8 mouse cellular contexts compared by ENCODE assay signal in the genomic region with DNA sequence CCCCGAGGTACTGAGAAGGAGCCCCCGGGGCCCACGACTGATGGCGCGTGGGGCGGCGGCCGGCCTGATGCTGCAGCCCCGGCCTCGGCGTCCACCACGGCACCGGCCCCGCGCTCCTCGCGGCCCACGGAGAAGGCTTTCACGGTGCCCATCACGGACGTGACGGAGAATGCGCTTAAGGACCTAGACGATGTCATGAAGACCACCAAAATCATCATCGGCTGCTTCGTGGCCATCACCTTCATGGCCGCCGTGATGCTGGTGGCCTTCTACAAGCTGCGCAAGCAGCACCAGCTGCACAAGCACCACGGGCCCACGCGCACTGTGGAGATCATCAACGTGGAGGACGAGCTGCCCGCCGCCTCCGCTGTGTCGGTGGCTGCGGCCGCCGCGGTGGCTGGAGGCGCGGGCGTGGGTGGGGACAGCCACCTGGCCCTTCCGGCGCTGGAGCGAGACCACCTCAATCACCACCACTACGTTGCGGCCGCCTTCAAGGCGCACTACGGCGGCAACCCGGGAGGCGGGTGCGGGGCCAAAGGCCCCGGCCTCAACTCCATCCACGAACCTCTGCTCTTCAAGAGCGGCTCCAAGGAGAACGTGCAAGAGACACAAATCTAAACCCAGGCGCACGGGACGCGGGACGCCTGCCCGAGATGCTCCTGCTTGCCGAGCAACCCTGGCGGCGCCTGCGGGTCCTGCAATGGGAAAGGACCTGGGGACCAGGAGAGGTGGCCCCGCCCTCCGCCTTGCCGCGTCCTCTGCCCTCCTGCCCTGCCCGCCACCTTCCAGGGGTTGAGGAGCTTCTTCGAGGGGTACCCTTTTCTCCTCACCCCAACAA. TPM values are rescaled to one million over a fixed set of nuclear protein-coding genes. Genes with fewer than 3 reads are reported as not detected.
DNase-seq lines count a peak whose midpoint lies in the region; ATAC-seq and TF ChIP-seq lines count a peak whose summit lies in the region.

No protein-coding gene starts in this region.

- H3K36me3 ChIP-seq in hindbrain, embryonic 10.5 days: peaks cover 68% of the 10 kb centered on the region
- H3K36me3 ChIP-seq in hindbrain, embryonic 14.5 days (replicated peaks; ENCODE audit: control insufficient read depth, insufficient read depth): peaks cover 67% of the 10 kb centered on the region
- H3K36me3 ChIP-seq in ES-E14 (ENCODE audit: control insufficient read depth, insufficient read depth, low read length, poor library complexity, severe bottlenecking): no peaks in the 10 kb centered on the region
- H3K36me3 ChIP-seq in limb, embryonic 13.5 days: peaks cover 8% of the 10 kb centered on the region; the same call in 1 of the 2 replicates
- H3K36me3 ChIP-seq in small intestine, adult 2 months (ENCODE audit: control insufficient read depth, insufficient read depth, low read length): no peaks in the 10 kb centered on the region

- H3K9ac ChIP-seq in hindbrain, embryonic 14.5 days: no peak overlapping the region
- H3K9ac ChIP-seq in ES-E14 (ENCODE audit: insufficient read depth, low read depth, low read length, poor library complexity, severe bottlenecking): peak overlapping the region; percentile 6; the same call in 1 of the 2 replicates
- peak overlapping the region; percentile 39; the same call in 1 of the 2 replicates for H3K9ac ChIP-seq in limb, embryonic 13.5 days

- no peak overlapping the region for H3K4me2 ChIP-seq in hindbrain, embryonic 14.5 days (replicated peaks)
- H3K4me2 ChIP-seq in limb, embryonic 13.5 days (replicated peaks): peak overlapping the region; percentile 65

- in situ Hi-C loops in ES-E14 (cut with MboI; ENCODE audit: low sequenced_read_pairs in 2 of 2, unreplicated experiment in 2 of 2): no loop called here

- WGBS in hindbrain, embryonic 10.5 days: 24% methylated on average over 77 of the region's 77 CpGs
- 27% methylated on average over 74 of the region's 77 CpGs for WGBS in hindbrain, embryonic 14.5 days
- WGBS in limb, embryonic 13.5 days: 12% methylated on average over 77 of the region's 77 CpGs
- WGBS in small intestine, adult 2 months: 10% methylated on average over 76 of the region's 77 CpGs

- no peak for TF ChIP-seq POLR2A in small intestine, adult 2 months (IDR thresholded peaks at IDR 0.05; ENCODE audit: low read depth, low read length)

- peaks cover 59% of the 10 kb centered on the region for H3K27me3 ChIP-seq in hindbrain, embryonic 10.5 days (ENCODE audit: insufficient read depth, poor library complexity, severe bottlenecking)
- no peaks in the 10 kb centered on the region for H3K27me3 ChIP-seq in hindbrain, embryonic 14.5 days (ENCODE audit: control insufficient read depth, insufficient read depth, low read length)
- H3K27me3 ChIP-seq in limb, embryonic 13.5 days: peaks cover 84% of the 10 kb centered on the region
- peaks cover 24% of the 10 kb centered on the region for H3K27me3 ChIP-seq in small intestine, adult 2 months (ENCODE audit: control insufficient read depth, insufficient read depth, low read length)

- H3K9me3 ChIP-seq in hindbrain, embryonic 10.5 days: no peaks in the 10 kb centered on the region
- no peaks in the 10 kb centered on the region for H3K9me3 ChIP-seq in hindbrain, embryonic 14.5 days (ENCODE audit: control insufficient read depth, low read length)
- no peaks in the 10 kb centered on the region for H3K9me3 ChIP-seq in ES-E14 (ENCODE audit: control insufficient read depth, insufficient read depth, low read depth, low read length)
- H3K9me3 ChIP-seq in limb, embryonic 13.5 days: 0 out of 2 replicates have a peak, but pooled peaks cover 8% of the 10 kb centered on the region

- DNase-seq in hindbrain, embryonic 10.5 days (ENCODE audit: low spot score): peak; percentile 77
- DNase-seq in hindbrain, embryonic 14.5 days (ENCODE audit: low spot score): no peak
- peak; percentile 74 for DNase-seq in ES-E14 (ENCODE audit: low read depth, low spot score)
- peak; percentile 67 to 74 for DNase-seq in cerebellum, postnatal 10 days
- DNase-seq in ovary, adult 18-20 months (ENCODE audit: low spot score): no peak

- peak; percentile 27; the same call in 1 of the 2 replicates for TF ChIP-seq CTCF in small intestine, adult 2 months (IDR thresholded peaks at IDR 0.05; ENCODE audit: extremely low read depth, insufficient read length, insufficient replicate concordance, low read depth, low read length)

- ATAC-seq in hindbrain, embryonic 14.5 days (ENCODE audit: low FRiP score): no peak
- ATAC-seq in hematopoietic stem cell, adult 5-6 weeks (replicated peaks in 1 of 2; ENCODE audit: insufficient read depth in 1 of 2, low FRiP score in 2 of 2, low TSS enrichment in 1 of 2, low read depth in 1 of 2, poor library complexity in 2 of 2, severe bottlenecking in 2 of 2): peak; percentile 41 to 47; a peak in 2 of 4 replicates
- no peak for ATAC-seq in limb, embryonic 13.5 days (ENCODE audit: low FRiP score, low read depth)

- peak overlapping the region; percentile 38 for H3K4me3 ChIP-seq in hindbrain, embryonic 10.5 days
- no peak overlapping the region for H3K4me3 ChIP-seq in hindbrain, embryonic 14.5 days (replicated peaks; ENCODE audit: low read length)
- peak overlapping the region; percentile 59 to 66 for H3K4me3 ChIP-seq in ES-E14 (ENCODE audit: insufficient read depth in 1 of 2, low read depth in 1 of 2, low read length in 2 of 2, poor library complexity in 1 of 2, severe bottlenecking in 1 of 2)
- peak overlapping the region; percentile 38 for H3K4me3 ChIP-seq in limb, embryonic 13.5 days
- no peak overlapping the region for H3K4me3 ChIP-seq in small intestine, adult 2 months (ENCODE audit: low read depth, low read length)

- H3K4me1 ChIP-seq in hindbrain, embryonic 10.5 days (replicated peaks): peaks cover 54% of the 10 kb centered on the region
- H3K4me1 ChIP-seq in hindbrain, embryonic 14.5 days (replicated peaks; ENCODE audit: control insufficient read depth, insufficient read depth, low read length): peaks cover 23% of the 10 kb centered on the region
- H3K4me1 ChIP-seq in ES-E14 (ENCODE audit: control insufficient read depth in 2 of 2, insufficient read depth in 2 of 2, low read length in 2 of 2, poor library complexity in 1 of 2): peaks cover 0 to 13% of the 10 kb centered on the region in 2 experiments; a peak in 1 of 4 replicates
- peaks cover 13% of the 10 kb centered on the region for H3K4me1 ChIP-seq in limb, embryonic 13.5 days
- peaks cover 3% of the 10 kb centered on the region for H3K4me1 ChIP-seq in small intestine, adult 2 months (ENCODE audit: control insufficient read depth, insufficient read depth, insufficient read length, low read length)

- H3K27ac ChIP-seq in hindbrain, embryonic 10.5 days: 0 out of 2 replicates have a peak overlapping the region, but pooled peaks have one; percentile 46
- no peak overlapping the region for H3K27ac ChIP-seq in hindbrain, embryonic 14.5 days
- no peak overlapping the region for H3K27ac ChIP-seq in ES-E14 (ENCODE audit: insufficient read depth, low read depth, low read length, poor library complexity, severe bottlenecking)
- H3K27ac ChIP-seq in limb, embryonic 13.5 days: no peak overlapping the region
- no peak overlapping the region for H3K27ac ChIP-seq in small intestine, adult 2 months (ENCODE audit: insufficient read depth, low read depth, low read length)

TF ChIP-seq in ES-E14, 5 proteins besides CTCF, POLR2A, EP300 and RAD21 (continues in another document):
- TF ChIP-seq HCFC1 (IDR thresholded peaks at IDR 0.05; ENCODE audit: borderline replicate concordance, insufficient read depth, low read length) (no peak), MAFK (IDR thresholded peaks at IDR 0.05; ENCODE audit: insufficient read depth, low read depth, low read length) (no peak), CHD2 (IDR thresholded peaks at IDR 0.05; ENCODE audit: low read depth, low read length) (no peak)

RNA-seq across cellular contexts. Expression of gene Aspdh, which starts 2.8 kb away (rescaled TPM):
- 0.78 and 1.8 TPM in 2 replicates for polyA plus RNA-seq in hindbrain, embryonic 10.5 days (2016; fragmentation: Nextera tagmentation; extraction: Ambion mirVana)
- 3.4 and 5.1 TPM in 2 replicates for polyA plus RNA-seq in hindbrain, embryonic 14.5 days (2014; fragmentation: Nextera tagmentation; extraction: Ambion mirVana)
- not detected in 2 replicates for total RNA-seq in ES-E14 (2012; rRNA removed)
- not detected in 2 replicates for total RNA-seq in hematopoietic stem cell, adult 5-6 weeks (2017)
- polyA plus RNA-seq in limb, embryonic 13.5 days (2015; fragmentation: Nextera tagmentation; extraction: Ambion mirVana): 0.36 TPM in 1 of 2 replicates, not detected in the other
- 2.2 and 3.2 TPM in 2 replicates for polyA plus RNA-seq in small intestine, adult 2 months (2012; rRNA removed)

RNA-seq across cellular contexts. Expression of gene Josd2, which starts 5.3 kb away (rescaled TPM):
- 86.2 and 89.2 TPM in 2 replicates for polyA plus RNA-seq in hindbrain, embryonic 10.5 days (2016; fragmentation: Nextera tagmentation; extraction: Ambion mirVana)
- polyA plus RNA-seq in hindbrain, embryonic 14.5 days (2014; fragmentation: Nextera tagmentation; extraction: Ambion mirVana): 26.9 and 33.4 TPM in 2 replicates
- 18.6 and 18.9 TPM in 2 replicates for total RNA-seq in ES-E14 (2012; rRNA removed)
- total RNA-seq in hematopoietic stem cell, adult 5-6 weeks (2017): 19.0 and 20.4 TPM in 2 replicates
- polyA plus RNA-seq in limb, embryonic 13.5 days (2015; fragmentation: Nextera tagmentation; extraction: Ambion mirVana): 87.7 and 91.3 TPM in 2 replicates
- polyA plus RNA-seq in small intestine, adult 2 months (2012; rRNA removed): 85.6 and 99.2 TPM in 2 replicates

RNA-seq across cellular contexts. Expression of gene Lrrc4b, which starts 33.6 kb away (rescaled TPM):
- 1.7 and 4.4 TPM in 2 replicates for polyA plus RNA-seq in hindbrain, embryonic 10.5 days (2016; fragmentation: Nextera tagmentation; extraction: Ambion mirVana)
- 26.4 and 26.5 TPM in 2 replicates for polyA plus RNA-seq in hindbrain, embryonic 14.5 days (2014; fragmentation: Nextera tagmentation; extraction: Ambion mirVana)
- total RNA-seq in ES-E14 (2012; rRNA removed): 0.18 TPM in 1 of 2 replicates, not detected in the other
- total RNA-seq in hematopoietic stem cell, adult 5-6 weeks (2017): not detected in 2 replicates
- 1.00 and 1.2 TPM in 2 replicates for polyA plus RNA-seq in limb, embryonic 13.5 days (2015; fragmentation: Nextera tagmentation; extraction: Ambion mirVana)
- 1.1 TPM in 2 replicates for polyA plus RNA-seq in small intestine, adult 2 months (2012; rRNA removed)

RNA-seq across cellular contexts. Expression of gene Emc10, which starts 33.9 kb away (rescaled TPM):
- polyA plus RNA-seq in hindbrain, embryonic 10.5 days (2016; fragmentation: Nextera tagmentation; extraction: Ambion mirVana): 102 and 122 TPM in 2 replicates
- 167 and 182 TPM in 2 replicates for polyA plus RNA-seq in hindbrain, embryonic 14.5 days (2014; fragmentation: Nextera tagmentation; extraction: Ambion mirVana)
- total RNA-seq in ES-E14 (2012; rRNA removed): 64.2 and 104 TPM in 2 replicates
- 30.3 and 44.3 TPM in 2 replicates for total RNA-seq in hematopoietic stem cell, adult 5-6 weeks (2017)
- polyA plus RNA-seq in limb, embryonic 13.5 days (2015; fragmentation: Nextera tagmentation; extraction: Ambion mirVana): 104 and 106 TPM in 2 replicates
- polyA plus RNA-seq in small intestine, adult 2 months (2012; rRNA removed): 157 and 256 TPM in 2 replicates

RNA-seq across cellular contexts. Expression of gene Fam71e1, which starts 33.9 kb away (rescaled TPM):
- 17.1 and 20.5 TPM in 2 replicates for polyA plus RNA-seq in hindbrain, embryonic 10.5 days (2016; fragmentation: Nextera tagmentation; extraction: Ambion mirVana)
- 10.9 and 23.8 TPM in 2 replicates for polyA plus RNA-seq in hindbrain, embryonic 14.5 days (2014; fragmentation: Nextera tagmentation; extraction: Ambion mirVana)
- total RNA-seq in ES-E14 (2012; rRNA removed): 3.4 and 4.2 TPM in 2 replicates
- total RNA-seq in hematopoietic stem cell, adult 5-6 weeks (2017): 17.6 TPM in 1 of 2 replicates, not detected in the other
- 22.4 and 22.9 TPM in 2 replicates for polyA plus RNA-seq in limb, embryonic 13.5 days (2015; fragmentation: Nextera tagmentation; extraction: Ambion mirVana)
- polyA plus RNA-seq in small intestine, adult 2 months (2012; rRNA removed): 0.88 and 2.0 TPM in 2 replicates

Comparison
In these comparisons a context has a peak if more than half of its experiments do, and no peak if none do; other contexts are left out.
1. DNase-seq: peak in hindbrain, embryonic 10.5 days (single experiment), ES-E14 (single experiment) and cerebellum, postnatal 10 days (2 of 2); none in hindbrain, embryonic 14.5 days (single experiment) and ovary, adult 18-20 months (single experiment).
2. H3K4me3 ChIP-seq: peak in hindbrain, embryonic 10.5 days (single experiment), ES-E14 (2 of 2) and limb, embryonic 13.5 days (single experiment); none in hindbrain, embryonic 14.5 days (single experiment) and small intestine, adult 2 months (single experiment).
3. ATAC-seq: peak in hematopoietic stem cell, adult 5-6 weeks (2 of 2); none in hindbrain, embryonic 14.5 days (single experiment) and limb, embryonic 13.5 days (single experiment).